Mouse (Mus musculus) testis, postnatal 14 days (tissue): ENCODE measurements around the gene Mettl27.
"Not testable (repeated sequence)": the region's sequence is repeated elsewhere in the genome, so short reads cannot be mapped to it uniquely, and the experiment has no call there.

Experiments used
- DNase-seq: peaks from one replicate; pipeline ENCODE4 v3.0.0; 2021; ENCODE audit warnings: low spot score

The Mettl27 gene

DNA sequence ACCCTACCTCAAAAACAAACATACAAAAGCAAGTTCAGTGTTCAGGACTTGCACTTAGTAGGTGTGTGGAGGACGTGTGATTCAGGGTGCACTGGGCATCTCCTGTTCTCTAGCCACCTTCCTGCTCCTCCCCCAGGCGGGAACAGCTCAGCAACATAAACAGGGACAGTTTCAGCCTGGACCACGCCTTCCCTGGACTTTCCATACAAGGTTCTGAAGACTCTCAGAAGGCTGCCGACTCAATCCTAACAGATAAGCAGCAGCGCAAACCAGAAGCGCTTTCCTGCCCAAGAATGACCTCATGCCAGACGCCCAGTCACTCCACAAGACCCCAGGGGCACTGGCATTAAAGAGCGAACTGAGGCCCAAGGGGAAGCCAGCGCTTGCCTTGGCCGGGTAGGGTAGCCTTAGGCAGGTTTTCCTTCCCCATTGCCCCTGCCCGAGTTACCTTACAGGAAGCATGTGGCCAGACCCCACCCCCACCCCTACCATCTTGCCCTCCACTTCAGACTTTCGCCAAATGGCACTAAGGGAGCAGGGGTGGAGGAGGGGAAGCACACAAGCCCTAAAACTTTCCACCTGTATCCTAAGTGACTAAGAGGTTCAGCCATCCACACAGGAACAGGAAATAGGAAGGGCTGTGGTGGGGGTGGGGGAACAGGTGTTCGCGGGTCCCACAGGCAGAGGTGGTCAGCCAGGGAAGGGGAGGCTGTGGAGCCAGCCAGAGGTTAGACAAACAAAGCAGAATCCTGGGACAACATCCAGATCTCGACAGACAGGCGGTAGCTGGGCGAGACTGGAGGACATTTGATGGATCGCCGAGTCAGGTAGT, 19.1 kb downstream of the Mettl27 start:
- DNase-seq = no peak

DNA sequence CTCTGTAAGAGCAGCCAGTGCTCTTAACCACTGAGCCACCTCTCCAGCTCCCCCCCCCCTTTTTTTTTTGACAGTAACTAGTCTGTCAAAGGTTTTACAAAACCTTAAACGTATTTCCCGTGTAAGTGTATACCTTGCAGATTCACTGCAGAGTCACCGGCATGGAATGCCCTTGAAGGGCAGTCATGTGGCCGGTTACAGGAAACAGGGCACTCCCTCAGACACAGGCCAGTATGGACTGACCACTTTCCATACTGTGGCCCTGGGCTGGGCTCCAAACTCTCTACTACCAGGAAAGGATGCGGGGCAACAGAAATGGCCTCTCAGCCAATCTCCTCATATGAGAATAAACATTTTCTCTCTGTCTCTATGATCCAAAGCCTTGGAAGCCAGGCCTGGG, 23.3 kb downstream of the Mettl27 start:
- no peak for DNase-seq

DNA sequence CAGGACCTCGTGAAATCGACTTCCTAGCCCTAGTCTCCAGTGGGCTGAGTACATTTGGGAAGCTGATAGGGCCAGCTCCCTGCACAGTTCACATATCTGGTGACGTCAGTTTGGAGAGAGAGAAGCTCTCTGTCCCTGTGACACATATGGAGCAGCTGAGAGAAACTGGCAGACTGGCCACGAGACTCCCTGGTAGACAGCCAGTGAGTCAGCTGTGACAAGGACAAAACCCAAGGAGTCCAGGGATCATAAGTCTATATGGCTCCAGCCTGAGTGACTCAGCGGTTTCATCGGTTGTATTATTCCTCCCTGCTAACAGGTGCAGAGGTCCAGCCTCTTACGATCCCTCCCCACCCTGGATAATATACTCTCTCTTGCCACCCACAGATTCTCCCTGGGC, 26.9 kb downstream of the Mettl27 start:
- no peak for DNase-seq

DNA sequence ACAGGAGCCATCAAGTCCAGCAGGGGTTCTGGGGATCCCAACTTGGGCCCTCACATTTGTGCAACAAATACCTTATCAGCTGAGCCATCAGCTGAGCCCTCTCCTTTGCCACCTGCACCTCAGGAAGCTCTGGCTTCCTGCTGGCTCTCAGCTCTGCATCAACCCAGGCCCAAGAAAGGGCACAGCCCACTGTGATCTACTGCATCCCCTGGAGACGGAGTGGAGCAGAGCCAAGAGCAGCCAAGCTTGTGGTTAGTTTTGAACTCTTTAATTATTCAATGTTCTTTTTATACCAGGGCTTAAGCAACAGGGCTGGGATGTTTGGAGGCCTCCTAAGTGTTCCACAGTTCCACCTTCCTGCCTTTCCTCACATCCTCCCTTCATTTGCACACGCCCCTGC, 28.3 kb downstream of the Mettl27 start:
- no peak for DNase-seq

DNA sequence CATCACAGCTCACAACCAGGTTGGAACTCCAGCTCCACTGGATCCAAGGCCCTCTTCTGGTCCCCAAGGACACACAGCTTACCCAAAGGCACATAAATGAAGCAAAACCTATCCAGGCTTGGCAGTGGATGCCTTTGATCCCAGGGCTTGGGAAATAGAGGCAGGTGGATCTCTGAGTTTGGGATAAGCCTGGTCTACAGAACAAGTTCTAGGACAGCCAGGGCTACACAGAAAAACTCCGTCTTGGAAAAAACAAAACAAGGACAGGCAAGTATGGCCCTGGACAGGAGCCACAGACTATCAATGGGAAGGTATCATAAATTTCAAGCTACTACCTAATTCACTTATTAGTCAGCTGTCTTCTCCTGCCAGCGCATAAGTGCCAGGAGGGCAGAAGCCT, 29.4 kb downstream of the Mettl27 start:
- no peak for DNase-seq

DNA sequence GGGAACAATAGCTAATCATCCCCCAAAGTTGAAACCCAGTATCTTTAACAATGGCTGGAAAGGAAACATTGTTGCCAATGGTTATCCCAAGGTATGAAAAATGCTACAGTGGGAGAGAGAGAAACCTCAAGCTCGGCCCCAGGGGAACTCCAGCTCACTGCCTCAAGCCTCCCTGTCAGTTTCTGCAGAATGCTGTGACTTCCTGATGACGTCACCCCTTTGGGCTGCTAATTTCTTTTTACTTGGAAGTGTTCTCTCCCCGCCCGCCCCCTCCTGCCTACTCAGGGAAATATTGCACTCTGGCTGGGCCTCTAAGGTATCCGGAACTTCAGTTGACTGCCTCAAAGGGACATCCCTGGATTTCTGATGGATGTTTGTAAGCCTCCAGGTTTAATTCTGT, 31.4 kb downstream of the Mettl27 start:
- peak; percentile 79 for DNase-seq

DNA sequence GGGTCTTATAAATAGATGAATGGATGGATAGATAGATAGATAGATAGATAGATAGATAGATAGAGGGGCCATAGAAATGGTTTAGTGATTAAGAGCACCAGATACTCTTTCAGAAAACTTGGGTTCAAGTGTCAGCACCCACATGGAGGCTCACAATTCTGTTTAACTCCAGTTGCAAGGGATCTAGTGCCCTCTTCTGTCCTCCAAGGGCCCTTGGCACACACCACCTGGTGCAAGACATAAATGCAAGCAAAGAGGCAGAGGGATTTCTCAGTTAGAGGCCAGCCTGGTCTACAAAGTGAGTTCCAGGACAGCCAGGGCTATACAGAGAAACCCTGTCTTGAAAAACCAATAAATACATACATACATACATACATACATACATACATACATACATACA, 32.5 kb downstream of the Mettl27 start:
- not testable (repeated sequence) for DNase-seq

DNA sequence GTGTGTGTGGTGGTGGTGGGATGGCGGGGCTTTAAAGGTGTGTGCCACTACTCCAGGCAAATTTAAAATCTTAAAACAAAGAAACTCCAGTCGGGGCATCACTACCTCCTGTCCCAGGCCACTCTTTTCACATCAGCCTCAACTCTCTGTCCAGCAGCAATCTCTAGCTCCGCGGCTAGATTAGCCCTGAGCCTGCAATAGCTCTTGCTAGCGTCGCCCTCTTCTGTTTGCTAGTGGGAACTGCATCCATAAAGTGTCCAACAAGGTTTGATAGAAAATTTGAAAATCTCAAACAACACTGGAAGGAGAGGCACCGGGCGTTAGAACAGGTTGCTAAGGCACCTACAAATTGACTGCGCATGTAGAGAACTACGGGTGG, 33.3 kb downstream of the Mettl27 start:
- peak; percentile 65 for DNase-seq

DNA sequence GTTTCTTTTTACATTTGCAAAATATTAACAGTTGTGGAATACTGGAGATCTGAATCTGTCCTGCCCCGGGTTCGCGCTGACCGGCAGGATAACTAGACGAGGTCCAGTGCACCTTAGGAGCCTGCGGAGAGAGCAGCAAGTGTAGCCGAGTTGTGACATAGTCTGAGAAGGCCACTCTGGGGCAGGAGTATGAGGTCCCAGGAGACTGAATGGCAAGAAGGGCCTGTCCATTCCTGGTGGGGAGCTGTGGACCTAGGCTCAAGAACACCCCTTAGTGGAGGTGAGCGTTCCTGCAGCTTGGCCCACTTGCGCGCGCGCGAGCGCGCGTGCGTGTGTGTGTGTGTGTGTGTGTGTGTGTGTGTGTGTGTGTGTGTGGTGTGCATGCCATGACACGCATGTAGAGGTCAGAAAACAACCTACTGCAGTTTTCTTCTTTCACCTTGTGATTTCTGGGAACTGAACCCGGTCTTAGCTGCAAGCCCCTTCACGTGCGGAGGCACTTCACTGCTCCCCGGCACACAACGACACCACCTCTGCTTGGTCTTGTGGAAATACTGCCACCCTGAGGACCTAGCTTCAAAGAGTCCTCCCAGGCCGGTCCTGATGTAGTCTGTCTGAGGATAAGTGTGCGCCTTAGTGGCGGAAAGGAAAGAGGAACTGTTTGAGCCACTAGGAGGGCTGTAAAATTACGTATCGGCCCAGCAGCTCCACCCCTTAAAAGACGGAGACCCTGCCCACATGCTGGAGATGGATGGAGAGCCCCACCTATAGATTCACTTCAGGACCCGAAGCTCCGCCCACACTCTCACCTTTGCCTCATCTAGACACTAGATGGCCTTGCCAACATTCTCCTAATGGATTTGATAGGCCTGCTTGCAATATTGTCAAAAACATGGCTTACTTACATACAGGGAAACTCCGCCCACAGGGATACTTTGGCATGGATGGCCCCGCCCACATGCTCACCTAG, 34.0 kb downstream of the Mettl27 start:
- DNase-seq = no peak

DNA sequence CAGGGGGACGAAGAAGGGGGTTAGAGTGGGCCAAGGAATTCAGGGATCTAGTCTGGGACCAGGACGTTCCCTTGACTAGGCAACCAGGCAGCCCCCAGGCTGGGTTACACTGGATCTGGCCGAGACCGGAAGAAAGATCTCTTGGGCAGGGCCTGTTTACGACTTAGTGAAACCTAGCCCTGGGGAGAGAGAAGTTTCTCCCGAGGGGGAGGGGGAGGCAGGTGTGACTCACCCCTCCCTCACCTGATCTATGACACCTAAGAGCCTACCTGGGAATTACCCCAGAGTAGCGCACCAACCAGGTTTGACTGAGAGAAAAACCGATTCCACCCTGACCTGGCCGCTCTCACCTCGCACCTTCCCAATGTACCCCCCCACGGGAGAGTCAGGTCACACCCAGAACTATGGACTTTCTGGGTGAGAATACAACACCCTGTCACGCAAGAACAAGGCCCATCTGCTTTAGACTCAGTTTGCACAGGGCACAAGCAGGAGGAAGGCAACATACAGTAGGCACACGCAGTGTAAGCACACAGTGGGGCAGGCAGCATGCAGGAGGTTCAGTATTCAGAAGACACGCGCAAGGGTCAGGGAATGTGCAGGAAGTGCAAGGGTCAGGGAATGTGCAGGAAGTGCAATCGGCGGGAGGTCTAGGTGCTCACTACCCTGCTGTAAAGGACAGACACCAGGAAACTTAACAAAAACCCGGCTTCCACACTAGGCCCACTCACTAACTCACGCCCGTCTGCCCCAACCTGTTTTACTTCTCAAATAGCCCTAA, 35.2 kb downstream of the Mettl27 start:
- no peak for DNase-seq

DNA sequence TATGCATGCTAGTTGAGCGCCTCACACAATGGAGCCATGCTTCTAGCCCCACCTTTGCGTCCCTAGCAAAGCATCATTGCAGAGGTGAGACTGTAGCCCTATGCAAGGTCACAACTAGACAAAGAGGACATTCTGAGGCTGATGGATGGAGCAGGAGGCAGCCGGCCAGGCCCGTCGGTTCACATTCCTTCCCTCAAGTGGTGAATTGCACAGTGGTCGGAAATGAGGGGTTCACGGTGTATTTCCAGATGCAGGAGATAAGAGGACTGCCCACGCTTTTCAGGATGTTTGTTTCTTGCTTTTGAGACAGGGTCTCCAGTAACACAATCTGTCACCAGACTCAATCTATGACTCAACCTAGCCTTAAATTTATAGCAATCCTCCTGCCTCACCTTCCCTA, 38.5 kb downstream of the Mettl27 start:
- DNase-seq = no peak

DNA sequence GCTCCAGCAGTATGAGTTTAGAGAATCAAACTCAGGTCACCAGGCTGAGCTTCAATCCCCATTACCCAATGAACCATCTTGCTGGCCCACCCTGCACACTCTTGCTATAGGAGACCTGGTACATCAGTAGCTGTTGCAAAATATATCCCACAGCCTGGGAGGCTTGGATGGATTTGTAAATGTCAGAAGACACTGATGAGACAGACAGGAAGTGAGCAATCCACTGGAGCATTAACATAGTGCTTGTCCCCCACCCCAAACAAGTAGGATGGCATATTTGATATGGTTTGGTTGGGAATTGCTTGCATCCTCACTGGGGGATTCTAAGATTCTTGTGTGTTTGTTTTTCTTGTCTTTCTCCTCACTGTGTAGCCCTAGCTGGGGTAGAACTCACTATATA, 40.9 kb downstream of the Mettl27 start:
- no peak for DNase-seq

DNA sequence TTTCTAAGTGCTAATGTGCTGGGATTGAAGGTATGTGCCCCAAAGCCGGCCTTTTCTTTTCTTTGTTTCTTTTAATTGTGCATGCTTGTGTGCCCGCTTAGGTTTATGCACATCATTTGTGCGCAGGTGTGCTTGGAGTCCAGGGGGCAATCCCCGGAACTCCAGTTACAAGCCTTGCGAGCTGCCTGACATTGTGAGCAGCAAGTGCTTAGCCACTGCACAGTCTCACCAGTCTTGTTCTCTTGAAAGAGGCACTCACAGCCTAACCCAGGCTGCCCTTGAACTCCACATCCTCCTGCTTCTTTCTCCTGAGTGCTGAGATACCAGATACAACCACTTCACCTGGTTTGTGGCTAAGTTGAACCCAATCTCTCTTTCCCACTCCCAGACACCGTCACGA, 41.4 kb downstream of the Mettl27 start:
- DNase-seq = no peak

DNA sequence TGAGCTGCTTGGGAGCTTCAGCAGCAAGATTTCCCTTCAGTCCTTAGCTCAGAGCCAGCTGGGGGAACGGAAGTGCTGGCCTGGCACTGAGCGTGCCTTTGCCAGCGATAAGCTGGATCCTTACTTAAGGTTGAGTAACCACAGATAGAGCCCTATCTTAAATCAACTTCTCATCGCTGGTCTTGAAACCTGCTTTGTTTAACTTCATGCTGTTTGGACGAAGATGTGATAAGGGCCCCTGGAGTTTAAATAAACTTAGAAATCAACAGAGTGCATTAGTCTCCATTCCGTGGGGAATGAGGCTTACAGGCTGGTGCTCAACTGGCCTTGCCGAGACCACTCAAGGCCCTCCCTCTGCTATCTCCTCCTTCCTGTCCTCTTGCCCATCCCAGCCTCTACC, 42.1 kb downstream of the Mettl27 start:
- no peak for DNase-seq

DNA sequence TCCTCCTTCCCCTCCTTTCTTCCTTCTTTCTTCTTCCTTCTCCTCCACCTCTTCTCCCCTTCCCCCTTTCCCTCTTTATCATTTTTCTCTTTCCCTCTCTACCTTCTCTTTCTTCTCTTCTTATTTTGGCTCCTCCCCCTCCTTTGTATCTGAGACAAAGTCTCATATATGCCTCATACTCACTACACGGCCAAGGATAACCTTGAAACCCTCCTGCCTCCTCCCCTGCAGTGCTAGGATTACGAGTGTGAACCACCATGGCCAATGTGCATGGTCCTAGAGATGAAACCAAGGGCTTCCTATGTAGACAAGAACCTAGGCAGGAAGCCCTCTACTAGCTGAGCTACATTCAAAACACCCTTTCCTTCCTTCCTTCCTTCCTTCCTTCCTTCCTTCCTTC, 42.8 kb downstream of the Mettl27 start:
- no peak for DNase-seq

DNA sequence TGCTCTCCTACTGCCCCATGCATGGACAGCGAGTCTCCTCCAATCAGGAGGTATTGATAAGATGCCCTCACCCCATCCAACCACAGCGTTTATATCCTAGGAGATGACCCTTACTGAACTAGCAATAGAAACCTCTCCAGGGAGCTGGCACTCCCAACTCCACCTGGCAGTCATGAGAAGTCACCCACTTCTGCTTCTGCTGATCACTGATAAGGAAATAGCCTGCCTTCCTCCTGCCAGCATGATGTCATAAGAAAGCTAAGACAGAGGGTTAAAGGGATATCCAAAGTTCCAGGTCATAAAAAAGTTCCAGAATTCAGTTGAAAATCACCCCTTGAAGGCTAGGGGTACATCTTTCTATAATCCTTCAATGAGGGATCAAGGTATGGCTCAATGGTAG, 44.0 kb downstream of the Mettl27 start:
- no peak for DNase-seq

DNA sequence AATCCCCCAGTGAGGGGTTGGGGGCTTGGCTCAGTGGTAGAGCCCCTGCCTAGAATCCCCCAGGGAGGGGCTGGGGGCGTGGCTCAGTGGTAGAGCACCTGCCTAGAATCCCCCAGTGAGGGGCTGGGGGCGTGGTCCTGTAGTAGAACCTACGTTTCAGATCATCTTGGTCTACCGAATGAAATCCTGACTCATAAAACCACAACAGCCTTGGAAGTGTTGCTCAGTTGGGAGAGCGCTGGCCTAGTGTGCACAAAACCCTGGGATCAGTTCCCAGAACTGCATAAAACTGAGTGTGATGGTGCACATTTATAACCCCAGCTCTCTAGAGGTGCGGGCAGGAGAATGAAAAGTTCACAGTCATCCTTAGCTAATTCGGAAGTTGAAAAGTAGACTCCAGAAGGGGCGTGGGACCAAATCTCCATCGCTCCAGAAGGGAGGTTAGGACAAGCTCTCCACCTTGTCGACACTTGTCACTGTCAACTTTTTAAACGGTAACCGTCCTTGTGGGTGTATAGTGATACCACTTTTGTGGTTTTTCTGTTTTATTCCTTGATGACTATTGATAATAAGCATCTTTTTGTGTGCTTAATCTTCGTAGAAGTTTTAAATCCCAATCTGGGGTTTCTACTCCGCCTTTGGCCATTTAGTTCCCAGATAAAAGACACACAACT, 44.5 kb downstream of the Mettl27 start:
- DNase-seq = no peak

DNA sequence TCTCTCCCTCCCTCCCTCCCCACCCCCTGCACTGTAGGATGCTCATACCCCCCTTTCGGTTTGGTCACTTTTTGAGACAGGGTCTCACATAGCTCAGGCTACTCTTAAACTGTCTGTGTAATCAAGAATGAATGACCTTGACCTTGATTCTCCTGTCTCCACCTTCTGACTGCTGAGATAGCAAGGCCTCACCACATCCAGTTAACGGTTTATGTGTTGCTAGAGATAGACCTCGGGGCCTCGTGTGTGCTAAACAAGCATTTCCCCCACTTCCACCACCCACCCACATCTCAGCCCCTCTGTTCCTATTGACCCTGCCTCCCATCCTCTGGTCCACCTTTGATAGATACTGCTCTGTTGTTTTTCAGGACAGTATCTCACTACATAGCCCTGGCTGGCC, 45.7 kb downstream of the Mettl27 start:
- DNase-seq = no peak

DNA sequence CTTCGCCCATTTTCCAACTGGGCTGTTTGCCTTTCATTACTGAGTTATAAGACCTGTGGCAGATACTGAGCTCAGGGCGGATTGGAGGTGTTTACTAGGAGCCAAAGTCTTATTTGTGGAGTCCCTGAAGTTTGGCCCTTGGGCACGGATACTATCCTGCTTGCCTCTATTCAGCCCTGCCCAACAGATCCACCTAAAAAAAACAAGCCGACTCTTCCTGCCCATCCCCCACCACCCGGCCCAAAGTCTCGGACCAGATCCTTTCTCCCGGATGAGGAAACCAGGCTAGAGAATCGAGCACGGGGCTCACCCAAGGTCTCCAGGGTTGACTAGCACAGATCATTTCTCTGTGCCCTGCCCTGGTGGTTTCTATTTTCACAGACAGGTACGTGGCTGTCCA, 49.0 kb downstream of the Mettl27 start:
- DNase-seq = no peak

DNA sequence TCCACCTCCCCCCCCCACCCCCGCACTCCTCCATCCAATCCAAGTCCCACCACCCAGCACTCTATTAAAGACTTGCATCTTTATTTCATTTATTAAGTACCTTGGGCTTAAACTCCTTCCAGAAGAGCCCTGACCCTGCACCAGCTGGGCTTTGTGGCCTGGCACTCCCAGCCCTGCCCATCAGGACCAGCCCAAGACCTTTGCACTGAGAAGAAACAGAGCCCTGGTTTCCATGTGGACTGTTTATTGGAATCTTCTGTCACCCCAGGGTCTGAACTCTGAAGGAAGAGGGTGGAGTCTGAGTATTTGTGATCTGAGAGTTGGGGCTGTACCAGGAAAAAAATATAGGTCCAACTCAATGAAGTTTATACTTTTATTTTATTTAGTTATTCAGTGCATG, 50.9 kb downstream of the Mettl27 start:
- no peak for DNase-seq

DNA sequence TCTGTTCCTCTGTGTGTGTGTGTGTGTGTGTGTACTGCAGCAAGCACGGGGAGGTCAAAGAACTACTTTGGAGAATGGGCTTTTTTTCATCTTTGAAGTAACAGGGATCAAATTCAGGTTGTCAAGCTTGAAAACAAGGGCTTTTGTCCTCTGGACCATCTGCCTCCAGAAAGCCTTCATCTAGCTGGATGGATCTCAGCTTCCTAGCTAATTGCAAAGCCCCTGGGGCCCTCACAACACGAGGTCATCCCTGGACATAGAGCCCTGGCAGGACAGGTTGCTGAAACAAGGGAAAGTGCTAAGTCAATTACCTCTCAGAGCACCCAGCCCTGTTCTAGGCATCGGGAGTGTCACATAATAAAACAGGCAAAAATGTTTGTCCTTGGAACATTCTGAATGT, 51.6 kb downstream of the Mettl27 start:
- no peak for DNase-seq
